Mouse (Mus musculus): ENCODE data around the gene 1600014C10Rik. TPM values are rescaled to one million over a fixed set of nuclear protein-coding genes. Genes with fewer than 3 reads are reported as not detected.
A peak's percentile ranks its signal among the peaks of the same experiment; 100 is the strongest.

The 1600014C10Rik gene
- total RNA-seq, 1 experiment, result 6.5 TPM

GRCm38 (mm10) chr7:38205801-38206200 lies 22.8 kb downstream of the 1600014C10Rik start:
- Histone ChIP-seq H3K9me3 (ENCODE audit: control insufficient read depth, insufficient read depth, low read depth, low read length) (no peaks in the 10 kb centered on the region), H3K4me1 (ENCODE audit: control insufficient read depth in 2 of 2, insufficient read depth in 2 of 2, low read length in 2 of 2, poor library complexity in 1 of 2) (peaks cover 4 to 14% of the 10 kb centered on the region in 2 experiments; a peak in 2 of 4 replicates), H3K27ac (ENCODE audit: insufficient read depth, low read depth, low read length, poor library complexity, severe bottlenecking) (0 out of 2 replicates have a peak overlapping the region, but pooled peaks have one; percentile 29), H3K36me3 (ENCODE audit: control insufficient read depth, insufficient read depth, low read length, poor library complexity, severe bottlenecking) (no peaks in the 10 kb centered on the region), H3K9ac (ENCODE audit: insufficient read depth, low read depth, low read length, poor library complexity, severe bottlenecking) (no peak overlapping the region), H3K4me3 (ENCODE audit: insufficient read depth in 1 of 2, low read depth in 1 of 2, low read length in 2 of 2, poor library complexity in 1 of 2, severe bottlenecking in 1 of 2) (no peak overlapping the region)
- no peak for DNase-seq (ENCODE audit: low read depth, low spot score)
- TF ChIP-seq ZNF384 (IDR thresholded peaks at IDR 0.05; ENCODE audit: low read depth, low read length) (no peak), HCFC1 (IDR thresholded peaks at IDR 0.05; ENCODE audit: borderline replicate concordance, insufficient read depth, low read length) (no peak), CHD2 (IDR thresholded peaks at IDR 0.05; ENCODE audit: low read depth, low read length) (no peak), ZC3H11A (IDR thresholded peaks at IDR 0.05; ENCODE audit: borderline replicate concordance, low read depth, low read length) (no peak), MAFK (IDR thresholded peaks at IDR 0.05; ENCODE audit: insufficient read depth, low read depth, low read length) (no peak)
- in situ Hi-C loops (cut with MboI; ENCODE audit: low sequenced_read_pairs in 2 of 2, unreplicated experiment in 2 of 2), result no loop called here

- Histone ChIP-seq H3K9ac (ENCODE audit: insufficient read depth, low read depth, low read length, poor library complexity, severe bottlenecking) (no peak overlapping the region), H3K36me3 (ENCODE audit: control insufficient read depth, insufficient read depth, low read length, poor library complexity, severe bottlenecking) (no peaks in the 10 kb centered on the region), H3K9me3 (ENCODE audit: control insufficient read depth, insufficient read depth, low read depth, low read length) (no peaks in the 10 kb centered on the region), H3K27ac (ENCODE audit: insufficient read depth, low read depth, low read length, poor library complexity, severe bottlenecking) (no peak overlapping the region), H3K4me1 (ENCODE audit: control insufficient read depth in 2 of 2, insufficient read depth in 2 of 2, low read length in 2 of 2, poor library complexity in 1 of 2) (peaks cover 4 to 14% of the 10 kb centered on the region in 2 experiments; a peak in 2 of 4 replicates), H3K4me3 (ENCODE audit: insufficient read depth in 1 of 2, low read depth in 1 of 2, low read length in 2 of 2, poor library complexity in 1 of 2, severe bottlenecking in 1 of 2) (no peak overlapping the region)
- DNase-seq (ENCODE audit: low read depth, low spot score), result no peak
- no peak for TF ChIP-seq HCFC1 (IDR thresholded peaks at IDR 0.05; ENCODE audit: borderline replicate concordance, insufficient read depth, low read length)
- no peak for TF ChIP-seq MAFK (IDR thresholded peaks at IDR 0.05; ENCODE audit: insufficient read depth, low read depth, low read length)
- no peak for TF ChIP-seq CHD2 (IDR thresholded peaks at IDR 0.05; ENCODE audit: low read depth, low read length)
- TF ChIP-seq ZNF384 (IDR thresholded peaks at IDR 0.05; ENCODE audit: low read depth, low read length), result no peak
- TF ChIP-seq ZC3H11A (IDR thresholded peaks at IDR 0.05; ENCODE audit: borderline replicate concordance, low read depth, low read length), result no peak
- in situ Hi-C loops (cut with MboI; ENCODE audit: low sequenced_read_pairs in 2 of 2, unreplicated experiment in 2 of 2), result no loop called here
These were observed 23.5 kb downstream of the 1600014C10Rik start for GRCm38 (mm10) chr7:38206564-38206963.

- no peak for DNase-seq (ENCODE audit: low read depth, low spot score)
- no peak for TF ChIP-seq HCFC1 (IDR thresholded peaks at IDR 0.05; ENCODE audit: borderline replicate concordance, insufficient read depth, low read length)
- TF ChIP-seq MAFK (IDR thresholded peaks at IDR 0.05; ENCODE audit: insufficient read depth, low read depth, low read length), result no peak
- TF ChIP-seq ZC3H11A (IDR thresholded peaks at IDR 0.05; ENCODE audit: borderline replicate concordance, low read depth, low read length), result no peak
- no peak for TF ChIP-seq ZNF384 (IDR thresholded peaks at IDR 0.05; ENCODE audit: low read depth, low read length)
- TF ChIP-seq CHD2 (IDR thresholded peaks at IDR 0.05; ENCODE audit: low read depth, low read length), result no peak
- Histone ChIP-seq H3K4me1 (ENCODE audit: control insufficient read depth in 2 of 2, insufficient read depth in 2 of 2, low read length in 2 of 2, poor library complexity in 1 of 2) (peaks cover 4 to 15% of the 10 kb centered on the region in 2 experiments; a peak in 2 of 4 replicates), H3K9ac (ENCODE audit: insufficient read depth, low read depth, low read length, poor library complexity, severe bottlenecking) (no peak overlapping the region), H3K27ac (ENCODE audit: insufficient read depth, low read depth, low read length, poor library complexity, severe bottlenecking) (no peak overlapping the region), H3K36me3 (ENCODE audit: control insufficient read depth, insufficient read depth, low read length, poor library complexity, severe bottlenecking) (no peaks in the 10 kb centered on the region), H3K9me3 (ENCODE audit: control insufficient read depth, insufficient read depth, low read depth, low read length) (no peaks in the 10 kb centered on the region), H3K4me3 (ENCODE audit: insufficient read depth in 1 of 2, low read depth in 1 of 2, low read length in 2 of 2, poor library complexity in 1 of 2, severe bottlenecking in 1 of 2) (no peak overlapping the region)
- in situ Hi-C loops (cut with MboI; ENCODE audit: low sequenced_read_pairs in 2 of 2, unreplicated experiment in 2 of 2), result no loop called here
These were observed 26.0 kb downstream of the 1600014C10Rik start for GRCm38 (mm10) chr7:38208969-38209368.

GRCm38 (mm10) chr7:38209478-38210152 lies 26.6 kb downstream of the 1600014C10Rik start:
- H3K4me3 ChIP-seq (ENCODE audit: insufficient read depth in 1 of 2, low read depth in 1 of 2, low read length in 2 of 2, poor library complexity in 1 of 2, severe bottlenecking in 1 of 2), result no peak overlapping the region
- H3K9me3 ChIP-seq (ENCODE audit: control insufficient read depth, insufficient read depth, low read depth, low read length), result no peaks in the 10 kb centered on the region
- no peak for DNase-seq (ENCODE audit: low read depth, low spot score)
- TF ChIP-seq ZNF384 (IDR thresholded peaks at IDR 0.05; ENCODE audit: low read depth, low read length), result no peak
- no peak for TF ChIP-seq CHD2 (IDR thresholded peaks at IDR 0.05; ENCODE audit: low read depth, low read length)
- no peak for TF ChIP-seq HCFC1 (IDR thresholded peaks at IDR 0.05; ENCODE audit: borderline replicate concordance, insufficient read depth, low read length)
- TF ChIP-seq ZC3H11A (IDR thresholded peaks at IDR 0.05; ENCODE audit: borderline replicate concordance, low read depth, low read length), result no peak
- no peak for TF ChIP-seq MAFK (IDR thresholded peaks at IDR 0.05; ENCODE audit: insufficient read depth, low read depth, low read length)
- no peak overlapping the region for H3K9ac ChIP-seq (ENCODE audit: insufficient read depth, low read depth, low read length, poor library complexity, severe bottlenecking)
- peaks cover 4 to 15% of the 10 kb centered on the region in 2 experiments; a peak in 2 of 4 replicates for H3K4me1 ChIP-seq (ENCODE audit: control insufficient read depth in 2 of 2, insufficient read depth in 2 of 2, low read length in 2 of 2, poor library complexity in 1 of 2)
- H3K27ac ChIP-seq (ENCODE audit: insufficient read depth, low read depth, low read length, poor library complexity, severe bottlenecking), result no peak overlapping the region
- H3K36me3 ChIP-seq (ENCODE audit: control insufficient read depth, insufficient read depth, low read length, poor library complexity, severe bottlenecking), result no peaks in the 10 kb centered on the region
- in situ Hi-C loops (cut with MboI; ENCODE audit: low sequenced_read_pairs in 2 of 2, unreplicated experiment in 2 of 2), result no loop called here

Measured in ES-E14 (cell line).